Mouse (Mus musculus) spleen, adult 2 months (tissue): Measurements from ENCODE around the gene Ccl27a.

Source experiments
- CTCF ChIP-seq: fragments of 200-500 bp; IDR thresholded peaks from 2 replicates; pipeline ENCODE4 v1.5.1; 2011; ENCODE audit warnings: mild to moderate bottlenecking, inconsistent platforms; ENCODE audit not compliant: insufficient read depth, insufficient read length, insufficient replicate concordance; ENCODE audit errors: extremely low read depth
- POLR2A ChIP-seq: fragments of 200-500 bp; IDR thresholded peaks from 2 replicates; pipeline ENCODE4 v1.6.1; 2011; ENCODE audit warnings: low read depth, low read length, inconsistent platforms

DNA sequence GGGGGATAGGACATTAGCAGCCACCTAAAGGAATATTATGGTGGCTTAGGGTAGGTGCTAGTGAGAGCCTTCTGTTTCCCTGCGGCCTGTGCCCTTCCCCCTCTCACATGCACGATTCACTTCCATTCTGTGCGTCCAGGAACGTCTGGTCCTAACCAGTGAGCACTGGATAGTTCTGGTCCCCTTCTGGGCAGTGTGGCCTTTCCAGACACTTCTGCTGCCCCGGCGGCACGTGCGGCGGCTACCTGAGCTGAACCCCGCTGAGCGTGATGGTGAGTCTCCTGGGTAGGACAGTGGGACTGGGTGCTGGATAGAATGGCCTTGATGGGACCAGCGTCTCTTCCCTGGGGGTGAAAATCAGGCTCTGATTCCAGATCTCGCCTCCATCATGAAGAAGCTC lies 16.7 kb downstream of the Ccl27a start:
- TF ChIP-seq CTCF (no peak), POLR2A (no peak)
